Mouse (Mus musculus): ENCODE results near the gene Pdzd2. TPM values are rescaled to one million over a fixed set of nuclear protein-coding genes. Genes with fewer than 3 reads are reported as not detected.

Gene Pdzd2
- total RNA-seq, 2 experiments from 2014 or later, result 0.17 TPM; not detected in 1

DNA sequence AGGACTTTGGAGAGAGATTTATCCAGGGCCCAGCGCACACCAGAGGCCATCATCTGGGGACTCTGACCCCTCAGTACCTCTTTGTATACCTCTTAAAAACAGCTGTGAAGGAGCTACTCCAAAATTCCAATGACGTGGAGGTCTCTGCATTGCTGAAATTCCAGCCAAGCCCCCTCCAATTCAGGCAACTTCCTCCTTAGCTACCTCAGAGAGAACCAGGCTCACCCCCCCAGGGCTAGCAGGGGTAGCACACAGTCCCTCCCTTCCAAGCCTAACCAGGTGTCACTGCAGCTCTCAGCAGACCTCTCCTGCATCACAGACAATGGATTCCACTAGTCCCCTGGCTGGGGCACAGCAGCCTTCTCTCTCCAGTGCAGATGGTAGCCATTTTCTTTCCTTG, 4.5 kb downstream of the Pdzd2 start:
- no peak for ATAC-seq (replicated peaks; ENCODE audit: low FRiP score, poor library complexity, severe bottlenecking)

DNA sequence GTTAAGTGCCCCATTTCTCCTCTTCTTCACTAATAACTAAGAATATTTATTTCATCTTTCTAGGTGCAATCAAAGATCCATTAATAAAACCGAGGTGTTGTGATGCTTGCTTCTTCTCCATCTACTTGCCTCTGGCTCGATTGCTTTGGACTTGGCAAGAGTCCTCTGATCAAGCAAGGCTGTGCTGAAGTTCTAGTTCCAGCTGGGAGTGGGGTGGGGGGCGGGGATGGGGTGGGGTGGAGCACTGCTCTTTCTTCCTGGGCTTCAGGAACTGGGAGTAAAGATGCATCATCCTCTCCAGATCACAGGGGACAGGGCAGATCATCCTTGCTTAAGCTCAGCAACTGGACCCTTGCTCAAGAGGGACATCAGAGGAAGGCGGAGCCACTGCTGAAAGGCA, 5.5 kb downstream of the Pdzd2 start:
- no peak for ATAC-seq (replicated peaks; ENCODE audit: low FRiP score, poor library complexity, severe bottlenecking)

DNA sequence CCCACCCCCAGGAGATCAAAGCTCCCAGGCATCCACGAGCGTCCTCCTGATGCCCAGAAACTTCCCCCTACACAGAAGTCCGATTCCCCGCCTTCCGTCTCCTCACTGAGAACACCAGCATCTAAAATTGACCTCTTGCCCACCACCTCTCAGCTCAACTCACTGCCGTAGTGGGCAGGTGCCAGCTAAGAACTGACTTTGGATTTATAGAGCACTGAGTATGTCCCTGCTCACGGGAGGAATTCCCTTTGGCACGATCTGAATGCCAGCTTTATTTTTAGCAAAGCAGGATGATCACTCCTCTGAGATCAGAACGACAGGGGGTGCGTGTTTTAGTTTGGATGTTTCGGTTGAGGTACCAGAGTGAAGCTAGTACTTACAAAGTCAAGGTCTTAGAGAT, 7.1 kb downstream of the Pdzd2 start:
- no peak for ATAC-seq (replicated peaks; ENCODE audit: low FRiP score, poor library complexity, severe bottlenecking)

DNA sequence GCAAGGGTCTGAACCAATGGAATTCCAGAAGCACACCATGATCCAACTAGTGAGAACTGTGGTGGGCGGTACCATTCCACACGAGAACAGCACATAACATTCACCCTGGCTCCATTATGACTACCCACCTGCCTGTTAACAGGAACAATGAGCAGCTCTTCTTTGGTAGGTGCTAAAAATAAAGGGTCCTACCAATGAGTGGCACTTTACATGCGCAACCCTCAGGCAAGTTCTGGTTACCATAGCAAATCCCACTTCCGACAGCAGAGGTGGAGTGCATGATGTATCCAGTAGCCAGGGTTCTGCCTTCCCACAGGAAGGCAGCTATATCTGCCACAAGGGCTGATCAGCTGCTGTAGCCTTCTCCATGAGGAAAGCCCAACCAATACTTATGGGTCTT, 11.3 kb downstream of the Pdzd2 start:
- ATAC-seq (replicated peaks; ENCODE audit: low FRiP score, poor library complexity, severe bottlenecking), result no peak

DNA sequence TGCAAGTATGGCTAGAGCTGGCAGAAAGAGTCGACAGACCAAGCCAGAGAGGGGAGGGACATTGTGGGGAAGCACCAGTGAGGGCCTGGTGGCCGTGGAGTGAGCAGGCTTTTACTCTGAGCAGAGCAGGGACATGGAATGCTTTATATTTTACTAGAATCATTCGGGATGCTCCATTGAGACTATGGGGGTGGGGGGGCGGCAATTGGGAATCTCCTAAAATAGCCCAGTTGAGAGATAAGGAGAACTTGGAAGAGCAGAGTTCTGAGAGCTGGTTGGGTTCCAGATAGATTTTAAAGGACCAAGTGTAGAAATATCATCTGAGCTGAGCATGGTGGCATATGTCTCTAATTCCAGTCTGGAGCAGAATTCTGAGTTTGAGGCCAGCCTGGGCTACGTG, 14.5 kb downstream of the Pdzd2 start:
- ATAC-seq (replicated peaks; ENCODE audit: low FRiP score, poor library complexity, severe bottlenecking), result no peak

DNA sequence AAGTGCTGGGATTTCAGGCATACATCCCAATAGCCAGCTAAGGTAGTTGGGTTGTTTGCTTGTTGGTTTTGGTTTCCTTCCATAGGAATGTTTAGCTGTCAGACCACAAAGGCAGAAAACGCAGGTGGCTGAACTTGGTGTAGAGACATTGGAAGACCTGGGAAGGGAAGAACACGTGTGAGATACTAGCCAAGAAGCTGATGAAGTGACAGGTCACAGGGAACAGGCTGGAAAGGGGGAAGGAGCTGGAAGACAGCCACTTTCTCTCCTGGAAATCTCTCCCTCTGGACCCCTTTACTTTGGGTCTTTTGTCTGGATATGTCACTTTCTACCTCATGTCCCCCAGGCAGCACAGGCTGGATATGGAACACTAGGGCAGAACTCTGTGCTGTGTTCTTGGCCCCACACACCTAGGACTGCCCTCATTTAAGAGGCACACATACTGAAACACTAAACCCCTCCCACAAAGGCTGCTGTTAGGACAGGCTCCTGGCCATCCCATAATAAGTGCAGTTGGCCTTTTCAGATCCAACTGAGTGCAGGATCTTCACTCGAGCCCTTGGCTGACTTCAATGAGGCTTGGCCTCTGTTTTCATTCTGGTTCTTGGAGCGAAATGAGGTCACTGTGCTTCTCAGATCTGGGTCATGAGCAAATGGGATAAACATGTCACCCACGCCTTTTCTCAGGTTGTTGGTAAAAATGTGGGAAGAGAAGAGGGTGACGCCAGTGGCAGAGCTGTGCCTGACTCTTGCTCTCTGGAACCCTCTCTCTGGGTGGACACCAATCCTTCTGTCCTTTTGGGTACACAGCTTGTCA, 17.8 kb downstream of the Pdzd2 start:
- no peak for ATAC-seq (replicated peaks; ENCODE audit: low FRiP score, poor library complexity, severe bottlenecking)

DNA sequence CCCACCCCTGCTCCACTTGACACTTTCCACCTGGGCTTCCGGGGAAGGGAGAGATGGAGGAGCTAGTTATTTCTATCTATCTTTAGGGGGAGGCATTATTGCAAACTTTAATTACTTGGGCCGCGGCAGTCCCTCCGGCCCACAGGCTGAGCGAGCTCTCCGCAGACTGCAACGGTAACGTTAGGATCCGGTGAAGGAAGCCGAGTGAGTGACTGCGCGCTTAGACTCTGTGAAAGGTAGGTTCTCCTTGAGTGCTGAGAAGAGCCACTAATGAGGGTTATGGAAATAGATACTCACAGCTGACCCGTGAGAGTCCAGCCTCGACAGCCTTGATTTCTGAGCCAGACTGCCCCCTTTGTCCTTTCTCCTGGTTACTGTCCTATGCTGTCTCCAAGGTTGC, 20.9 kb downstream of the Pdzd2 start:
- no peak for ATAC-seq (replicated peaks; ENCODE audit: low FRiP score, poor library complexity, severe bottlenecking)

DNA sequence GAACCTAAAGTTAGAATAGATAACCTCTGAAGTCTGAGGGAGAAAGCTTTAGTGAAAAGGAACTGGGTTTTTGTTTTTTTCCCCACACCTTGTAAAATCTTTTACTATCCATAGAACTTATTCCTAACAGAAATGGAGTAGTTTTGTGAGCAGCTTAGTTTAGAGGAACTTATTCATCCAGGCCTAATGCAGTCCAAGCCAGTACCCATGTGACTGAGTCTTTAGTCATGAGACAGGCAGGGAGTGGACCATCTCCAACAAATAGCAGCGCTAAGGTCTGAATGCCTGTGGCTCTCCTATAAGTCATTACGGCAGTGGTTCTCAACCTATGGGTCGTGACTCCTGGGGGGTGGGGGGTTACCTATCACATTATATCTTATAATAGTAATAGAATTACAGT, 22.3 kb downstream of the Pdzd2 start:
- ATAC-seq (replicated peaks; ENCODE audit: low FRiP score, poor library complexity, severe bottlenecking), result no peak

DNA sequence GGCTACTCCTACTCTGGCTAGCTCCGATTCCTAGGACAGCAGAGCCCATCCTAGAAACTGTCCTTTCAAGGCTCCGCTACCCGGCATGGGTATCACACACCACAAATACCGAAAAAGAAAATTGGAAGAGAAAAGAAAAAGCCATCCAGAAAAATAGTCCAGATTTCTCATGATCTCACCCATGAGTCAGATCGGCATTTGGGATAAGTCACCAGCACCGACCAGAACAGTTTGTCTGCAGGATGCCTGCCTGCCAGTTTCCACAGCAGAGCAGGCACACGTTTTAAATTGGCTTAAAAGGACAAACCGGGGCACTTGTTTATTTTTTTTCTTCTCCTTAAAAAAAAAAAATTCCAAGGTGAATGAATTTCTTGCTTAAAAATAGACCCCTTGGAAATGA, 22.8 kb downstream of the Pdzd2 start:
- ATAC-seq (replicated peaks; ENCODE audit: low FRiP score, poor library complexity, severe bottlenecking), result no peak

DNA sequence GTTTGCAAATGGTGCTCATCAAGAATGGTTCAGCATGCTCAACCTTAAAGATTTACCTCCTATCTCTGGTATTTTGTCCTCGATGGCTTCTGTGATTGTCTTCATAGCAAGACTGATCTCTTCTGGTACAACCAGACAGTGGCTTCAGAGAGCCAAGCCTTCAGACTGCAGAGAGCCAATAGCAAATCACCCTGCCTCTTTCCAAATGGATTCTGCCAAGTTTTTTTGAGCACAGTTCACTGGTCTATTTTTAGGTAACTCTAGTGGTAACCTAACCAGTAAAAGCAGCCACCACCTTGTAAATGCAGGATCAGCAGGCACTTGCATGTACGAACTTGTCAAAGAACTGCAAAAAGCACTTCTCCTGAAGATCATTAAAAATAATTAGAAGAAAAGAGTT, 25.4 kb downstream of the Pdzd2 start:
- no peak for ATAC-seq (replicated peaks; ENCODE audit: low FRiP score, poor library complexity, severe bottlenecking)

DNA sequence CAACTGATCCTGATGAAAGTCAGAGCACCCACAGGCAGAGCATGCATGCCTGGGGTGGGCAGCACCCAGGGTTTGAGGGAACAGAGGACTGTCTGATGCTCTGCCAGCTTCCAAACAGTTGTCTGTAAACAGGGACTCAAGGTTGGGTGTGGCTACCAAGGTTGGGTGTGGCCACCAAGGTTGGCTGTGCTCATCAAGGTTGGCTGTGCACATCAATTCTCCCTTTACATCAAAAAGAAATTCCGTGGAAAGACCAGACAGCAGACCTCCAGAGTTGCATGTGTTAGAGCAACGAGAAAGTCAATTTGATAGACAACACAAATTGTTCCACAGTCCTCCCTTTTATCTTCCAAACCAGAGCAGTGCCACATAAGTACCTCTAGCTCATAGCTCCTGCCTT, 26.5 kb downstream of the Pdzd2 start:
- no peak for ATAC-seq (replicated peaks; ENCODE audit: low FRiP score, poor library complexity, severe bottlenecking)

DNA sequence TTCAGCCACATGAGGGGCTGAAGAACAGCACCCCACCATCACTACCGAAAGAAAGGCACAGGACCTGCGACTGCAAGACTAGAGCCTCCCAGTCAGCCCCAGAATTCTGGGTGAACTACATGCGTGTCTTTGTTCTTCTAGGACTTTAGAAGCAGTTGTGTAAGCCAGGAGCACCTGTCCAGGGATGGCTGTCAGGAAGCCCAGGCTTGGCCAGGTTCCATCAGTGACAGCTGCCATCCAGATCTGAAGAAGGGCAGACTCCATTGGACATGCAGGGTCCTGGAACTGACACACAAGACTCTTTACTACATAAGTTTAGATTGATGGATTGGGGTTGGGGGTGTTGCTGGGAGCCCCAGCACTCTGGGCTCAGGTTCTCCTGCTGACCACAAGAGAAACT, 29.7 kb downstream of the Pdzd2 start:
- no peak for ATAC-seq (replicated peaks; ENCODE audit: low FRiP score, poor library complexity, severe bottlenecking)

DNA sequence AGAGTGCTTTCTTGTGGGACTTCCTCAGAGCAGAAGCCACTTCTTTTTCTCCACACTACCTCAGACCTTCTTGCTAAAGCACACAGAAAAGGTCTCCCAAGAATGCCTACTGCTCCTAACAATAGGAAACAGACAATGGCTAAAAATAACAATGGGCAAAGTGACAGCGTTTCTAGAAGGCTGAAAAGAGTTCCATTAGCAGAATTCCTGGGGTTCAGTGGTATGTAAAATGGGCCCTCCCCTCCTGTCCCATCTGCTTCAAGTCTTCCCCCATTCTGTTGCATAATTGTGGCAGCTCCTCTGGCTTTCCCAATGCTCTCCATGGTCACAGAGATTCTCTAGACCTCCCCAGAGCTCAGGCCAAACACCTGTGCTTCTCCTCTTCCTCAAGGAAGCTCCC, 31.4 kb downstream of the Pdzd2 start:
- no peak for ATAC-seq (replicated peaks; ENCODE audit: low FRiP score, poor library complexity, severe bottlenecking)

DNA sequence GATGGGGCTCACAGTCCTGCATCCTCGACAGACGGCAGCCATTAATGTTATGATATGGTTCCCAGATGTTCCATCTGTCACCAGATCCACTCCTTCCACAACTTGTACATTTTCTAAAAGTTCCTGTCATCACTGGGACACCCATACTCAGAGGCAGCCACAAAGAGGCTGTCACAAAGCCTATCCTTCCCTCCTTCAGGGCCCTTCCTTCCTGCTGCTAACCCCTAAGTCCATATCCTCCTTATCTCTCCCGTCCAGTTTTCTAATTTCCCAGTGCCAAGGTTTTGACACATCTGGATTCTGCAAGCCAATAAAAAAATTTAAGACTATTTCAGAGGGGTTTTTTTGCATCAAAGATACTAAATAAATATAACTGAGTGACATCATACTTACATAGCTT, 32.8 kb downstream of the Pdzd2 start:
- ATAC-seq (replicated peaks; ENCODE audit: low FRiP score, poor library complexity, severe bottlenecking), result no peak

DNA sequence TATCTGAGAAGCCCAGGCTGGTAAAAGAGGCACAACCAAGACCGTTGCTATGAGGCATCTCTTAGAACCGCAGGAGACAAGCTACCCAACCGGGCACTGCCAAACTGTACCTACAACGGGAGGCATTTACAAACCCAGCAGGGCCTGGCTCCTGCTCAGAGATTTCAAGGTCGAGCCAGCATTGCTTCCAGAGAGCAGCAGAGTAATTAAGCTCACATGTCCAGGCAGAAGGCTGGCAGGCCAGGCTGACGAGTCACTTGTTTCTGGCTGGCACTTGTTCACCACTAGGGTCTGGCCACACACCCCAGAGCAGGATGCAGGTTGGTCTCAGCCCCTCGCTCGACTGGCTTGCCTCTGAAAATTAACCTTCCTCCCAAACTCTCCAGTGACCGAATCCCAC, 39.4 kb downstream of the Pdzd2 start:
- no peak for ATAC-seq (replicated peaks; ENCODE audit: low FRiP score, poor library complexity, severe bottlenecking)

DNA sequence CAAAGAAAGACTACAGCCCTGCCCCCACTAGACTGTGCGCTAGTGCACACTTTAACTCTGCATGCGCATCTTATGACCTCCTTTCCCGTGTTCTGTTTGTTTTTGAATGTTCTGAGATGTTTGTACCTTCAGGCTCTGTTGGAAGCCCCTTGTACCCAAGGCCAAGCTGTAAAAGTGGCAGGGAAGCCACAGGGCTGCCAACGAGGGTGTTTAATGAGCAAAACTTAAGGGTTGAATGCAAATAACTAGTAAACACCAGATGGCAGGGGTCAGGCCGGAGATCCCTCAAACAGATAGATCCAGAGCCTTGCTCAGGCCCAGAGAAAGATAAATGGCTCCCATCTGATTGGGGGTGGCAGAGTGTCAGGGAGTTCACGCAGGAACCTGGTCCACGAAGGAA, 42.0 kb downstream of the Pdzd2 start:
- ATAC-seq (replicated peaks; ENCODE audit: low FRiP score, poor library complexity, severe bottlenecking), result no peak

DNA sequence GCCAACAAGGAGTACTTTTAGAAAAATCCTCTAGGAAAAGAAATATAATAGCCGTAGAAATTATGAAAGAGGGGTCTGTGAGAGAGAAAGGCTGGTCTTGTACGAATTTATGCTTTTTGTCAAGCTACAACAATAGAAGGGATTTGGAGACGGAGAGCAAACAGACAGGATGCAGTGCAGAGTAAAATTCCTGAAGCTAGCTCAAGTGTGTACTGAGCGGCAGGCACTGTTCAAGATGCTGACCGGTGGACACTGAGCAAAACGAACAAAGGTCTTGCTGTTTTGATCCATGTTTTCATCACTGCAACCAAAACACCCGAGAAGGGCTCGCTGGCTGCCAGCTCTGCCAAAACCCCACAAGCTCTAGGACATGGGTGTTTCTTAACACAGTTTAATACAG, 42.8 kb downstream of the Pdzd2 start:
- ATAC-seq (replicated peaks; ENCODE audit: low FRiP score, poor library complexity, severe bottlenecking), result no peak

DNA sequence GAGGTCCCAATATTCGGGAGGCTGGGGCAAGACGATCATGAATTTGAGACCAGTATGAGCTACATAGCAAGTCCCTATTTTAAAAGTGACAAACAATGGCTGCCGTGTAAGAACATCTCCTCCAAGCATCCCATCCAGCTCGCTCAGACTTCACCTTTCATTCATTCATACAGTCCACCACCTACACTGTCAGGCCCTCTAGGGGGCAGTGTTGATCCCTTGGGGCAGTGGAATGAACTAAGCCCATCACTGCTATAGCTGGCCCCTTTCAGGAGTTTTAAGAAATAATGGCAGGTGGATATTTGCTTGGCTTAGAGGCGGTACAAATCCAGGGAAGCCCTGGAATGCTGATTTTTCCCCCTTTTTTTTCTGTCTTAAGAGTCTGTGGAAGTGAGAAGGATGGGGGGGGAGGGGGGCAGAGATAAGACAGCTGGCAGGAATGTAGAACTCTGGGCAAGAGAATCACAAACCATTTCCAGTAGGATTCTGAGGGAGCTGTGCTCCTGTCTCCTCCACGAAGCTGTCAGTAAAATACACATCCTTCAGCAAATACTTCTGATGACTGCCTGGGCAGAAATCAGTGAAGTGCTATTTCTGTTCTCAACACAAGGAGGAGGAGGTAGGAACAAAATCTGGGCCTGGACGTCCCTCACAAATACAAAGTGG, 49.9 kb downstream of the Pdzd2 start:
- ATAC-seq (replicated peaks; ENCODE audit: low FRiP score, poor library complexity, severe bottlenecking), result no peak

DNA sequence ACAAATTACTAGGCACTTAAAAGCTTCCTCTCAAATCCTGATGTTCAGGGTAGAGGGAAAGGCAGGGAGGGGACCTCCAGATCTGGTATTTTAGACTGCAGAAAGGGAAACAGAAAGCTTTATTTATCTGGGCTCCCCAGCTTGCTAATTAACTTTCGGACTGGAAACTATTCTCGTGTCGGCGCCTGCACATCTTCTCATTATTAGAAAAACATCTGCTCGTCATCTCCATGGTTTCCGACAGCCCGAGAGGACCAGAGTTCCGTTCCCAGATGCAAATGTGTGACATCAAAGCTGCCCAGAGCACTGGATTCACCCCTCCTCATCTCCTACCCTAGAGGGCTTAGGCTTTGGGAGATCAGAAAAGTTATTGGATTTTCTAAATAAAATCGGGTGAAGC, 57.2 kb downstream of the Pdzd2 start:
- ATAC-seq (replicated peaks; ENCODE audit: low FRiP score, poor library complexity, severe bottlenecking), result no peak

DNA sequence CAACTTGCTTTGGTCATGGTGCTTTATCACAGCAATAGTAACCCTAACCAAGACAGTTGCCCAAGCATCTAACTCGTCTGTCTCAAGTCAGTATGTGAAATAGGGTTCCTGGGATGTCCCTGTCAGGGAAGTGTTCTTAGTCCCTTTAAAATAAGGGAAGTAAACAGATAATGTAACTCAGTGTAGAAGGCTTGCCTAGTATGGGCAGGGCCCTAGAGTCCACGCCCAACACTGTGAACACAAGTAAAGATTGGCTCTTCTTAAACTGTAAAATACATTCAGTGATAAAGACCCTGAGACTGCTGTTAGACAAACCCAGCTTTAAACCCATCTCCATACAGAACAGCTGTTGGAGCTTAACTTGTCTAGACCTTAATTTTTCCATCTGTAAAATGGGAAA, 57.8 kb downstream of the Pdzd2 start:
- no peak for ATAC-seq (replicated peaks; ENCODE audit: low FRiP score, poor library complexity, severe bottlenecking)

DNA sequence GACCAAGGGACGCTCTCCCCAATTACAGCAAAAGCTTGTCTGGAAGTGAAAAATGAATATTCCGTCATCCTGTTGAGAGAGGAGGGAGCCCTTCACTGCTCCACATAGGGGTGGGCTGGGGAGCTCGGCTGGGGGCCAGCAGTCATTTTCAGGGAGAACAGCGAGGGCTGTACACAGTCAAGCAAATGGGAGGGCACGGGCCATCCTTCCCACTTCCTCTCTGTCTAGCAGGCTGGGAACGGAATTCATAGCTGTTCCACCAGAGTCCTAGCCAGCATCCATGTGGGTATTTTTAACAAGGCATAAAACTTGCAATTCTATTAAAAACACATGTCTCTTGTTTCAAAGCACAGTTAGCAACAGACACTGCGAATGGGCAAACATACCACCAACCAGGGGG, 59.0 kb downstream of the Pdzd2 start:
- ATAC-seq (replicated peaks; ENCODE audit: low FRiP score, poor library complexity, severe bottlenecking), result no peak

DNA sequence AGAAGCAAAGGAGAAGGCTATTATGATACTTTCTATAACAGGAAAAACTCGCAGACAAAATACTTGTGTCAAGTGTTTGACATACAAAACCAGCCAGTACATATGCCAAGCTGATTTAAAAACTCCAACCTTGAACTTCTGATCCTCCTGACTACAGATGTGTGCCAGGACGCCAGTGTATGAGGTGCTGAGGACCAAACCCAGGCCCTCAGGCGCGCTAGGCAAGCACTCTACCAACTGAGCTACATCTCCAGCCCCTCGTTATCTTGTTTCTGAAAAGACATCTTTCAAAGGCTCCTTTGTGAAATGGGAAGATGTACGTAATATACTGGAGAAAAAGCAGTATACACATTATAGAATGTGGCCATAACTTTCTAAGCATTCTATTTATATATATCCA, 59.7 kb downstream of the Pdzd2 start:
- ATAC-seq (replicated peaks; ENCODE audit: low FRiP score, poor library complexity, severe bottlenecking), result no peak
